Mouse (Mus musculus) 416B (cell line): ENCODE data around the gene Esp6.
"Not testable (repeated sequence)": the region's sequence is repeated elsewhere in the genome, so short reads cannot be mapped to it uniquely, and the experiment has no call there.

Source experiments
- DNase-seq: peaks from one replicate; pipeline ENCODE4 v3.0.0; 2011; ENCODE audit warnings: low read depth

Gene Esp6

GRCm38 (mm10) chr17:40561207-40561606, at the start of gene Esp6:
Gene Esp6, plus strand, starts transcription at chr17:40561507.
- no peak for DNase-seq

DNA sequence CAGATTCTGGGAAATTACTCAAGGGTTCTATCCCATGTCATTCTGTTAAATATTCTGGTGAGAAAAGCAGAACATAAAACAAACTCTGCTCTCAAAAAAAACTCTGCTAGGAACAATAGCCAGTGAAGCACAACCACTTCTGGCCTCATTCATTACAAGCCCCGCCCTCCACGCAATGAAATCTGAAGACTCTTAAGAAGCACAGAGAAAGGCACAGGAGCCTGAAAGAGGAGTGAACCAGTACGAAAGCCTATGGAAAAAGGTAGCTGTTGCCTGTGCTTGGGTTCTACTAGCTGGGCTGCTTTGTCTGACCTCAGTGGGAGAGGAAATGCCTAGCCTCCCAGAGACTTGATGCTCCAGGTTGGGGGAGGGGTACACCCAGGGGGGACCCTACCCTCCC, 41.5 kb upstream of the Esp6 start, which contains the start of gene Esp8:
Gene Esp8 (plus strand): TSS at position 205 of the 400 bp plus-strand sequence.
- DNase-seq, result no peak

GRCm38 (mm10) chr17:40529813-40530212, 31.5 kb upstream of the Esp6 start:
- no peak for DNase-seq

DNA sequence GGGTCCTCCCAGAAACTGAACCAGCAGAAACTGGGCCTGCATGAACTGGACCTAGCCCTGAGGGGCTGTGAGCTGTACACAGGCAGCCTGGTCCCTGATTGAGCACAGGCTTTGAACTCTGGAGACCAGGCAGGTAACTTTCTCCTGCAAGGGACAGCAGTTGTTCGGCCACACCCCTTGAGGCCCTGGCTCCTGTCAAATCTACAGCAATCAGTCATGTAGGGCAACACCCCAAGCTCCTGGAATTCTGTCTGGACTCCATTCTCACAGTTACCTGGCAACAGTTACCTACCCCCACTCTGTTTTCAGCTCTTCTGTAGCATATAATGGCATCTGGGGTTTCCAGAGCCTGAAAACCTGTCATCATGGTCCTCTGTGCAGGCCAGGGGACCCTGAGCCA, 30.2 kb upstream of the Esp6 start:
- no peak for DNase-seq

- DNase-seq, result not testable (repeated sequence)
Observed at GRCm38 (mm10) chr17:40547005-40547404, 14.3 kb upstream of the Esp6 start.

DNA sequence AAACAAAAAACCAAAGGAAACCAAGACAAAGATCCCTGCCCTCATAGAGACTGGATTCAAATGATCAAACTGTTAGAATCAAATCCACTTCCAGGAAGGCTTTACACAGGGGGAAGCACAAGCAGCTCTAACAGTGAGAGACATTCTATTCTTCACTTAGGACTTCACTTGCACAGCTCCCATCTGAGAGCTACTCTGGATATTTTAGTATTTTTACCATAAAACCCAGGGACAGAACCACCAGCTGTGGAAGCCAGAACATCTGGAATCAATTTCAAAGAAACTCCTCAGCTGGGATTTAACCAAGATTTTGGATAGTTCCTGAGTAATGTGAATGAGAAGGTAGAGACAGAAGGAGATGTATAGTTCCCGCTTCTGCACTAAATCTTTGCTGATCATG, 7.8 kb upstream of the Esp6 start:
- no peak for DNase-seq

GRCm38 (mm10) chr17:40583906-40584305, 22.6 kb downstream of the Esp6 start:
- not testable (repeated sequence) for DNase-seq

DNA sequence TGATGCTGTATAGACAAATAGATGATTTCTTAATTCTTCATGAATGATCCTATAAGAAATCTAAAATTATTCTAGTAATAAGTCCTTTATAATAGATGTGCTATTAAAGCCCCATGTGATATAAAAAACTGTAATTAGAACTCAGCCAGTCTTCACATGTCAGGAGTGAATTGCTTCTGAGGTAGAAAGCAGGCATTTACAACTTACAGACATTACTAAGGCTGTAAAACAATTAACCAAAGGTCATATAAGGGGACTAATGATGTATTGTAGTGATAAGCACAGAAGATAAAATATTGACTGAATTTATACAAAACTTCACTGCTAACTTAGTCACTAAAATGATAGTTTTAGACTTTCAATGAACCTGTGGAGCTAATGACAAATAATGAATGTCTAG, 30.0 kb downstream of the Esp6 start:
- DNase-seq, result no peak

GRCm38 (mm10) chr17:40598294-40598693, 37.0 kb downstream of the Esp6 start, which contains the start of gene Esp4:
Gene Esp4, plus strand, starts transcription at chr17:40598594.
- no peak for DNase-seq
